Mouse (Mus musculus) lung, embryonic 14.5 days (tissue): ENCODE results near the gene Lyz1. TPM values are rescaled to one million over a fixed set of nuclear protein-coding genes. Genes with fewer than 3 reads are reported as not detected.

ENCODE experiments used
- ATAC-seq: fragments of 200-750 bp; cut with Nextera tagmentation; 2 replicates; pipeline ENCODE4 v1.8.0; 2017; ENCODE audit warnings: mild to moderate bottlenecking, moderate TSS enrichment, moderate library complexity; ENCODE audit not compliant: insufficient read depth
- DNase-seq: peaks from one replicate; pipeline ENCODE4 v3.0.0-alpha.2; 2015
- H3K27ac ChIP-seq: fragments of 300-500 bp; sonication (generic); 2 replicates; pipeline ENCODE4 v1.5.1; 2014; ENCODE audit warnings: low read depth, mild to moderate bottlenecking, moderate library complexity
- H3K27me3 ChIP-seq: fragments of 300-500 bp; sonication (generic); 2 replicates; pipeline ENCODE4 v1.6.1; 2014; ENCODE audit warnings: low read length, control low read depth; ENCODE audit not compliant: insufficient read depth
- H3K36me3 ChIP-seq: fragments of 300-500 bp; sonication (generic); 2 replicates; pipeline ENCODE4 v1.6.1; 2014; ENCODE audit warnings: control low read depth; ENCODE audit not compliant: insufficient read depth
- H3K4me1 ChIP-seq: fragments of 300-500 bp; sonication (generic); 2 replicates; pipeline ENCODE4 v1.6.1; 2014; ENCODE audit warnings: antibody characterized with exemption, control low read depth; ENCODE audit not compliant: insufficient read depth
- H3K4me2 ChIP-seq: fragments of 300-500 bp; sonication (generic); 2 replicates; pipeline ENCODE4 v1.6.1; 2014; ENCODE audit warnings: mild to moderate bottlenecking
- H3K4me3 ChIP-seq: fragments of 300-500 bp; sonication (generic); 2 replicates; pipeline ENCODE4 v1.5.1; 2014; ENCODE audit warnings: low read depth, low read length
- H3K9ac ChIP-seq: fragments of 300-500 bp; sonication (generic); 2 replicates; pipeline ENCODE4 v1.6.1; 2014
- H3K9me3 ChIP-seq: fragments of 300-500 bp; sonication (generic); 2 replicates; pipeline ENCODE4 v1.6.1; 2016; ENCODE audit warnings: low read depth, low read length, control low read depth
- CTCF ChIP-seq: IDR thresholded peaks from 2 replicates; pipeline ENCODE4 v1.5.1; 2016; ENCODE audit warnings: antibody characterized with exemption, low read depth
- WGBS: fragments of 180-500 bp; shearing (Covaris S2); extraction: QIAGEN DNeasy Blood & Tissue Kit; methylation state at CpG from one replicate; pipeline ENCODE4 v1.1.7; 2014; 5-methylcytosine and 5-hydroxymethylcytosine counted together
- polyA plus RNA-seq: library from polyadenylated mRNA; unstranded; fragments of >200 nt; fragmentation: Nextera tagmentation; extraction: Ambion mirVana; gene quantifications from 2 replicates; pipeline ENCODE4 v1.2.1, GENCODE M21; 2014

Lyz1 gene
- polyA plus RNA-seq, 1 experiment from 2014 or later: not detected

GRCm38 (mm10) chr10:117238603-117239002, 54.1 kb downstream of the Lyz1 start, which contains the start of gene 9530003J23Rik:
TSS of gene 9530003J23Rik (minus strand) at chr10:117238703.
- no peak within 1 kb of the TSS for H3K4me3 ChIP-seq
- DNase-seq: no peak
- no peak for TF ChIP-seq CTCF
- no peak within 1 kb of the TSS for H3K4me2 ChIP-seq
- 0 out of 2 replicates have a peak, but pooled peaks cover 3% of the 10 kb centered on the region for H3K4me1 ChIP-seq
- H3K9ac ChIP-seq: no peak within 1 kb of the TSS
- no peak for ATAC-seq
- no peaks in the 10 kb centered on the region for H3K9me3 ChIP-seq
- no peaks in the 10 kb centered on the region for H3K27me3 ChIP-seq
- 82% methylated on average over 12 of the region's 12 CpGs for WGBS
- no peaks in the 10 kb centered on the region for H3K36me3 ChIP-seq
- H3K27ac ChIP-seq: no peak within 1 kb of the TSS

Other genes starting within 250 kb of the Lyz1 start
- gene Lrrc10, start 247.5 kb downstream of the Lyz1 start, polyA plus RNA-seq: 0.17 and 0.47 TPM in 2 replicates
- 274 and 283 TPM in 2 replicates for gene Cct2, start 229.1 kb downstream of the Lyz1 start, polyA plus RNA-seq
- 26.4 and 27.8 TPM in 2 replicates for gene Frs2, start 144.3 kb downstream of the Lyz1 start, polyA plus RNA-seq
- 73.0 and 74.9 TPM in 2 replicates for gene Yeats4, start 68.4 kb downstream of the Lyz1 start, polyA plus RNA-seq
- not detected in 2 replicates for gene 9530003J23Rik, start 54.2 kb downstream of the Lyz1 start, polyA plus RNA-seq
- 105 and 131 TPM in 2 replicates for gene Lyz2, start 10.5 kb downstream of the Lyz1 start, polyA plus RNA-seq
- 186 and 201 TPM in 2 replicates for gene Cpsf6, start 87.1 kb upstream of the Lyz1 start, polyA plus RNA-seq